Comparison of ENCODE assay signal across 10 mouse cellular contexts in genomic region chr1:152165490-152165905, GRCm38 (mm10).
A peak's percentile ranks its signal among the peaks of the same experiment; 100 is the strongest.
DNase-seq lines count a peak whose midpoint lies in the region; ATAC-seq and TF ChIP-seq lines count a peak whose summit lies in the region.
"Had no signal": no experiment of that assay in that cellular context is flagged by ENCODE, and none has a peak within 500 bp of the region (broad histone marks: within the 10 kb centered on the region; RNA-seq: fewer than 3 reads in every experiment).

No protein-coding gene starts in this region.

- H3K79me2 ChIP-seq in heart, adult 2 months (replicated peaks; ENCODE audit: control insufficient read depth, insufficient read depth, low read length) = no peaks in the 10 kb centered on the region

- no peak for TF ChIP-seq CTCF in layer of hippocampus, adult 2 months (conservative IDR thresholded peaks at IDR 0.05)
- no peak for TF ChIP-seq CTCF in midbrain, postnatal 0 days (IDR thresholded peaks at IDR 0.05)
- no peak for TF ChIP-seq CTCF in lung, adult 2 months (IDR thresholded peaks at IDR 0.05; ENCODE audit: insufficient read depth, low read length)
- TF ChIP-seq CTCF in heart, adult 2 months (IDR thresholded peaks at IDR 0.05) = no peak

- no peak overlapping the region for H3K4me3 ChIP-seq in embryonic facial prominence, embryonic 12.5 days
- no peak overlapping the region for H3K4me3 ChIP-seq in layer of hippocampus, adult 2 months
- H3K4me3 ChIP-seq in midbrain, postnatal 0 days (ENCODE audit: low read depth, low read length) = no peak overlapping the region
- H3K4me3 ChIP-seq in lung, adult 2 months (replicated peaks; ENCODE audit: extremely low read depth, low read depth, low read length) = no peak overlapping the region
- H3K4me3 ChIP-seq in heart, adult 2 months = no peak overlapping the region

- peak; percentile 35; the same call in 1 of the 2 replicates for ATAC-seq in embryonic facial prominence, embryonic 12.5 days (ENCODE audit: insufficient number of reproducible peaks, insufficient read depth, low FRiP score, low TSS enrichment)
- ATAC-seq in midbrain, postnatal 0 days (ENCODE audit: low FRiP score) = peak; percentile 74

- H3K27me3 ChIP-seq in embryonic facial prominence, embryonic 12.5 days = no peaks in the 10 kb centered on the region
- no peaks in the 10 kb centered on the region for H3K27me3 ChIP-seq in midbrain, postnatal 0 days (ENCODE audit: insufficient read depth, low read length)
- no peaks in the 10 kb centered on the region for H3K27me3 ChIP-seq in heart, adult 2 months (ENCODE audit: control insufficient read depth, insufficient read depth, low read length)

- no peak overlapping the region for H3K9ac ChIP-seq in embryonic facial prominence, embryonic 12.5 days
- no peak overlapping the region for H3K9ac ChIP-seq in midbrain, postnatal 0 days (replicated peaks; ENCODE audit: low read length, poor library complexity, severe bottlenecking)
- H3K9ac ChIP-seq in heart, adult 2 months (ENCODE audit: low read depth, low read length) = no peak overlapping the region

- H3K27ac ChIP-seq in embryonic facial prominence, embryonic 12.5 days = no peak overlapping the region
- peak overlapping the region; percentile 65 for H3K27ac ChIP-seq in layer of hippocampus, adult 2 months
- H3K27ac ChIP-seq in midbrain, postnatal 0 days (ENCODE audit: low read depth, low read length) = peak overlapping the region; percentile 8; the same call in 1 of the 2 replicates
- H3K27ac ChIP-seq in heart, adult 2 months = no peak overlapping the region
- H3K27ac ChIP-seq: macrophage had no signal

- H3K4me2 ChIP-seq in embryonic facial prominence, embryonic 12.5 days (replicated peaks) = no peak overlapping the region
- no peak overlapping the region for H3K4me2 ChIP-seq in midbrain, postnatal 0 days (ENCODE audit: low read depth, low read length, poor library complexity, severe bottlenecking)

- 61% methylated on average over 5 of the region's 5 CpGs for WGBS in embryonic facial prominence, embryonic 12.5 days
- 21% methylated on average over 5 of the region's 5 CpGs for WGBS in midbrain, postnatal 0 days
- WGBS in lung, adult 2 months = 75% methylated on average over 5 of the region's 5 CpGs
- 90% methylated on average over 5 of the region's 5 CpGs for WGBS in heart, adult 2 months

- 0 out of 2 replicates have a peak, but pooled peaks cover 5% of the 10 kb centered on the region for H3K4me1 ChIP-seq in embryonic facial prominence, embryonic 12.5 days
- H3K4me1 ChIP-seq in midbrain, postnatal 0 days (ENCODE audit: insufficient read depth, low read length) = no peaks in the 10 kb centered on the region
- no peaks in the 10 kb centered on the region for H3K4me1 ChIP-seq in lung, adult 2 months (ENCODE audit: control insufficient read depth, insufficient read depth, low read length)
- peaks cover 4% of the 10 kb centered on the region for H3K4me1 ChIP-seq in heart, adult 2 months (ENCODE audit: control insufficient read depth, insufficient read depth, low read length)

- intact Hi-C loops in heart, adult 2 months (cut with DNase I) = no loop called here

- H3K9me3 ChIP-seq in embryonic facial prominence, embryonic 12.5 days = no peaks in the 10 kb centered on the region
- H3K9me3 ChIP-seq in midbrain, postnatal 0 days (ENCODE audit: low read length) = no peaks in the 10 kb centered on the region

- TF ChIP-seq EP300 in heart, adult 2 months (IDR thresholded peaks at IDR 0.05; ENCODE audit: insufficient read depth, low read depth, low read length) = no peak

- no peaks in the 10 kb centered on the region for H3K36me3 ChIP-seq in embryonic facial prominence, embryonic 12.5 days
- no peaks in the 10 kb centered on the region for H3K36me3 ChIP-seq in midbrain, postnatal 0 days (ENCODE audit: insufficient read depth, low read length)
- H3K36me3 ChIP-seq in heart, adult 2 months (ENCODE audit: control insufficient read depth, insufficient read depth, low read length) = no peaks in the 10 kb centered on the region

- no peak for TF ChIP-seq POLR2A in lung, adult 2 months (IDR thresholded peaks at IDR 0.05; ENCODE audit: borderline replicate concordance, extremely low read depth, low read depth, low read length)
- no peak for TF ChIP-seq POLR2A in heart, adult 2 months (IDR thresholded peaks at IDR 0.05; ENCODE audit: insufficient read depth, low read depth, low read length)

- DNase-seq in cerebellum, adult 8-10 months = peak; percentile 74
- DNase-seq in layer of hippocampus, adult 2 months (ENCODE audit: low spot score in 2 of 2) = peak in 1 of 2 experiments; percentile 37
- peak; percentile 92 for DNase-seq in midbrain, postnatal 0 days (ENCODE audit: low spot score)
- DNase-seq in kidney, postnatal 36 days = no peak
- no peak for DNase-seq in lung, adult 2 months
- DNase-seq in adrenal gland, postnatal 25 days = no peak
- no peak for DNase-seq in heart, adult 2 months
- DNase-seq: thymus, adult 18-20 months had no signal

Comparison
In these comparisons a context has a peak if more than half of its experiments do, and no peak if none do; other contexts are left out.
1. DNase-seq: peak in cerebellum, adult 8-10 months (single experiment) and midbrain, postnatal 0 days (single experiment); none in kidney, postnatal 36 days (0 of 2), lung, adult 2 months (single experiment), adrenal gland, postnatal 25 days (single experiment) and heart, adult 2 months (0 of 2).
2. H3K27ac ChIP-seq: peak in layer of hippocampus, adult 2 months (single experiment) and midbrain, postnatal 0 days (single experiment); none in embryonic facial prominence, embryonic 12.5 days (single experiment) and heart, adult 2 months (single experiment).